Mouse (Mus musculus): ENCODE results near the gene Sct.

DNA sequence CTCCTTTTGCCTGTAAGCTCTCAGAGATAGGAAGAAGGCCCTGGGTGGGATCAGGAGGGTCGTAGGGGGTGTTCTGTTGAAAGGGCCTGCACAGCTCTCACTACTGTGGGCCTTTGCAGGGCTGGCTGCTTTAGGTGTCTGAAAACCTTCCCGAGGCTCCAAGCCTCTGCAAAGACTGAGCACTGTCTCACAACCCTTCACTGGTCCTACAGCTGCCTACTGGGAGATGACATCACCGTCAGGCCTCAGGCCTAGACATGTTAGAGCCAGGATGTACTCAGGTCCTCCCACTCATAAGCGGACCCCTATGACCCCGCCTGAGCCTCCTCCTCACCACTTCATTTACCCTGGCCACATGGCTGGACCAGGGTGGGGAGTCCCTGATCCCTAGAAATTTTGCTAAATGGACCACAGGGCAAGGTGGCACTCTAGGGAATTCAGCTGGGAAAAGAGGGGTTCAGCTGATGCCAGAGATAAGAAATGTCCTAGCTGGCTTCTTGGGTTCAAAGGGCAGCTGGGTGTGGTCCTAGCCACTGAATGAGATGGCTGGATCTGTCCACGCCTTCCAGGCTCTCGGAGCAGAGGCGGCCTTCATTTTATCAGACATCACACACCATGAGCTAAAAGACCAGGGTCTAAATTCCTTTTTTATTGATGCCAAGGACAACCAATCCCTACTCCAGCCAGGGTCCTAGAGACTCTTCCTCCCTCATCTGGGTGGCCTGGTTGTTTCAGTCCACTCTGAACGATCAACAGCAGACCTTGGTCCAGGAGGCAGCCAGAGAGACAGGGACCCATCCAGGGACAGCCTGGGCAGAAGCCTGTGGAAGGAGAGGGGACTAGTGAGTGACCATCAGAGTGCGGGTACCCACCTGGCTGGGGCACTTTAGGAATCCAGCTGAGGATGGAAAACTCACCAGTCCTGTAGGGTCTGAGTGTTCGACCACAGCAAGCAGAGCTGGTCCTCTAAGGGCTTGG is 943 bp downstream of the Sct start:
- no peak for TF ChIP-seq POLR2A (IDR thresholded peaks at IDR 0.05; ENCODE audit: insufficient read depth, low read depth, low read length)
- TF ChIP-seq CTCF (IDR thresholded peaks at IDR 0.05): no peak
- TF ChIP-seq EP300 (IDR thresholded peaks at IDR 0.05; ENCODE audit: insufficient read depth, low read depth, low read length): no peak
